Mouse (Mus musculus): ENCODE measurements around the gene Limd2.

GRCm38 (mm10) chr11:106198277-106198676 lies 37.6 kb upstream of the Limd2 start:
- TF ChIP-seq CTCF (IDR thresholded peaks at IDR 0.05; ENCODE audit: extremely low read depth, insufficient read depth, insufficient read length, insufficient replicate concordance) (no peak), POLR2A (IDR thresholded peaks at IDR 0.05; ENCODE audit: low read depth, low read length) (no peak)
